Mouse (Mus musculus): Measurements from ENCODE around the gene Uvrag.

The Uvrag gene

GRCm38 (mm10) chr7:99060476-99060875 lies 80.5 kb downstream of the Uvrag start:
- ATAC-seq (ENCODE audit: low TSS enrichment), result no peak

GRCm38 (mm10) chr7:99059934-99060333 lies 81.0 kb downstream of the Uvrag start:
- ATAC-seq (ENCODE audit: low TSS enrichment), result no peak

DNA sequence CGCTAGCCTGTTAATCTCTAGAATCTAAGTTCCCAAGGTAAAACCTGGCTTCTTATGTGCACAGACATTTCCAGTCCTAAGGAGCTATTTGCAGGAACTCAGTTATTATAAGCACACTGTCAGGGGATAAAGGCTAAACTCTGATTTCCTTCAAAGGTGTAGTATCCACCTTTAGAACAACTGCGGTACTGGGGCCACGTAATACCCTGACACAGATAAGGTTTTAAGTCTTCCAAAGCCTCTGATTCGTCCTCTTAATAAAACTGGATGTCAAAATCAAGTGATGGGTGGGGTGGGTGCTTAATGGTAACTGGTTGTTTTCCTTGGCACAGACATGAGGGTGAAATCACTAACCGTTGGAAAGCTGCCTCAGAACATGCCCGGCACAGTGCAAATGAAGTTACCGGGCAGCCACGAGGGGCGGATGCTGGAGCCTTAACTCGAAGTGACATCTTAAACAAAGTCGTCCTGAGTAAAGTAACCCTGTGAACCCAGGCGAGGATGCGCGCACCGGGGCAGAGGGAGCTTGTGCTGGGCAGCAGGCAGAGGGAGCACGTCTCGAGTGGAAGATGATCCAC lies 83.8 kb downstream of the Uvrag start:
- ATAC-seq (ENCODE audit: low TSS enrichment), result no peak

GRCm38 (mm10) chr7:99053626-99054025 lies 87.3 kb downstream of the Uvrag start:
- ATAC-seq (ENCODE audit: low TSS enrichment), result no peak

- no peak for ATAC-seq (ENCODE audit: low TSS enrichment)
Observed at GRCm38 (mm10) chr7:99052471-99053241, 88.3 kb downstream of the Uvrag start.

GRCm38 (mm10) chr7:99050882-99051281 lies 90.1 kb downstream of the Uvrag start:
- ATAC-seq (ENCODE audit: low TSS enrichment), result peak; percentile 39; the same call in 1 of the 2 replicates

DNA sequence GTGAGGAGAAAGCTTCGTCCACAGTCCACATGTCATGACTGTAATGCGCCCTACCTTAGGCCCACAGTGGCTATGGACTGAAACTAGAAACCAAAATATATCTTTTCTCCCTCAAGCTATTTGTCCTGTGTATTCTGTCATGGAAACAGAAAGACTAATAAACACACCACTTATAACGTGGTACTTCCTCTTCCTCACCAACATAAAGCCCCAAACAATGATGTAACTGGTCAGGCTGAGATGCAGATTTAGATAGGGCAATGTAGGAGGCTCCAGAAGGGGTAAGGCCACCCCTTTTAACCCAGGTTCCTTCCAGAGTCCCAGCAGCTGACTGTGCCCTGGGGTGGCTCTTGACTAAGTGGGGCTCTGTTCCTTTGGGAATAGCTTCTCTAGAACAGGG lies 91.0 kb downstream of the Uvrag start:
- ATAC-seq (ENCODE audit: low TSS enrichment), result no peak

DNA sequence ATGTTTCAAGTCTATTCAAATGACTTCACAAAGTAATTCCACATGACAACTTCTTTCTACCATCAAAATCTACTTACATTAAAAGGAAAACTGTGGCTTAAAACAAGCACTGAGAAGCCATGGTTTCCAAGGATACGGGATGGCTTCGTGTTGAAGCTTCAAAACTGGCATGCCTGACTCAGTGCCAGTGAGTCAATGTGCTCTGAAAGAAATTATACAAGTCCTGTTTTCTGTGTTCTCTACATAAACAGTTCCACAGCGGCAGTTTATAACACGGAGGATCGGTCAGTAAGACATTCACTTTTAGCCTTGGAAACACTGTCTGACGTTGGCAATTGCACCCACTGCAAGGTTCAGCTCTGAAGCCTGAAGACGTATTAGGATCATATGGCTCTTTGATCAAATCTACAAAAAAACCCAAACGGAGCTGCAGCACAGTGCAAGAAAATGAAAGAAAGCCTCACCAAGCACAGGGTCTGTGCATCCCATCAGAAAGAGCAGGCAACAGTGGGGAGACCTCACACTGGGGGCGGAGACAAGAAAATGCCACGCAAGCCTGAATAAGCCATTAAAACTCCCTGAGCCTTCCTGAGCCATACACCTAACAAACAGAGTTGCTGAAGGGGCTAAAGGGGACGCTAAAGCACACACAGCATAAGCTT lies 94.3 kb downstream of the Uvrag start:
- peak; percentile 75 for ATAC-seq (ENCODE audit: low TSS enrichment)

DNA sequence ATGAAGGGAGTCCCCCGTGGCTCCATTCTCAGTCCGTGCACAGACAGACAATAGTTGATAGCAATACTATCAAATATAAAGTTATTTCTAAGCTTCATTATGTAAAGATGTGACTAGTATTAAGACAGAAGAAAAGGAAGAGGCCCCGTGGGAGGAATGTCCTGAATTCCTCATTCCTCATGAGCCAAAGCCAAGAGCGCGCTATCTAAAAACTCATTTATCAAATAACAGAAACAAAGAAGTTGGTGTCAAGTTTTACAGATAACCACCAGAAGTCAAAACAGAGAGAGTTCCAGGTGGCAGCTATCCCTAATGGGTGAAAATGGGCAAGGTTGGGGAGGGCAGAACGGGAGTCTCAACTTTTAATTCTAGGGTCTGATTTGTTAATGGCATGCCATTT lies 95.4 kb downstream of the Uvrag start:
- no peak for ATAC-seq (ENCODE audit: low TSS enrichment)

- ATAC-seq (ENCODE audit: low TSS enrichment), result no peak
Observed at GRCm38 (mm10) chr7:99043923-99044322, 97.0 kb downstream of the Uvrag start.

- no peak for ATAC-seq (ENCODE audit: low TSS enrichment)
Observed at GRCm38 (mm10) chr7:99043322-99043721, 97.6 kb downstream of the Uvrag start.

- no peak for ATAC-seq (ENCODE audit: low TSS enrichment)
Observed at GRCm38 (mm10) chr7:99041818-99042217, 99.1 kb downstream of the Uvrag start.

GRCm38 (mm10) chr7:99039912-99040311 lies 101.0 kb downstream of the Uvrag start:
- peak; percentile 75 for ATAC-seq (ENCODE audit: low TSS enrichment)

- no peak for ATAC-seq (ENCODE audit: low TSS enrichment)
Observed at GRCm38 (mm10) chr7:99036284-99036683, 104.7 kb downstream of the Uvrag start.

DNA sequence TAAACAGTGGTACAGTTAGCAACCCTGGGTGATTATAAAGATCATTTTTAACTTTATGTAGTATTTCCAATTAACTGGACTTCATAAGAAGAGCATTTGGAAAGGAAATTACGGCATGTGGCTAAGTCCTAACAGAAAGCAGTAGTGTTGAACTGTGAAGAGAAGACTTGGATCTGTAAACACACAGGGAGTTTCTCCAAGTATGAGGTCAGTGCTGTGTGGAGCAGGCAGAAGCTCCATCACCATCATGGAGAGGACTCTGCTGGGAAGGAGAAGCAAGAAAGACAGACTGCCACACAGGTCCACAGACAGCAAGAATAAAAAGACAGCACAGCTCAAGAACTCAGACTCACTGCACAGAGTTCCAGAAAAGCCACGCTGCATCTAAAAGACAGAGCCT lies 106.0 kb downstream of the Uvrag start:
- no peak for ATAC-seq (ENCODE audit: low TSS enrichment)

GRCm38 (mm10) chr7:99033838-99034237 lies 107.1 kb downstream of the Uvrag start:
- no peak for ATAC-seq (ENCODE audit: low TSS enrichment)

DNA sequence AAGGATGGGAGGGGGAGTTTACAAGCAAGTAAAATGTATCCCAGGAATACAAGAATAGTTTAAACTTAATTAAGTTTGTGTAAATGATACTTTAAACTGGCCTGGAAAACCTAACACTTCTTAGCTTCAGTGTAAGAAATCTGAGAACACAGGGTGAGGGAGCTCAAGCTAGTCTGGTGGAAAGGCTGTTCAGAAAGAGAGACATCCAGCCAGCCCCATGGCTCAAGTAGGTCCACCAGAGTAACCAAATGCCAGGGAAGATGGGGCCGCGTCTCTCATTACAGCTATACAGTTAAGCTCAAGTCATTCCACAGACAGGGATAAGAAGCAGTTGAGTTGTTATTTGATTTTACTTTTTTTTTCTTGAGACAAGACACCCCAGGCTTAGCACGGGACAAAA lies 107.6 kb downstream of the Uvrag start:
- ATAC-seq (ENCODE audit: low TSS enrichment), result no peak

- no peak for ATAC-seq (ENCODE audit: low TSS enrichment)
Observed at GRCm38 (mm10) chr7:99032051-99032450, 108.9 kb downstream of the Uvrag start.

- no peak for ATAC-seq (ENCODE audit: low TSS enrichment)
Observed at GRCm38 (mm10) chr7:99028108-99028507, 112.8 kb downstream of the Uvrag start.

- ATAC-seq (ENCODE audit: low TSS enrichment), result 0 out of 2 replicates have a peak, but pooled peaks have one; percentile 43
Observed at GRCm38 (mm10) chr7:99027185-99027584, 113.8 kb downstream of the Uvrag start.

- peak; percentile 28; the same call in 1 of the 2 replicates for ATAC-seq (ENCODE audit: low TSS enrichment)
Observed at GRCm38 (mm10) chr7:99025989-99026388, 115.0 kb downstream of the Uvrag start.

GRCm38 (mm10) chr7:99025265-99025664 lies 115.7 kb downstream of the Uvrag start:
- no peak for ATAC-seq (ENCODE audit: low TSS enrichment)

- no peak for ATAC-seq (ENCODE audit: low TSS enrichment)
Observed at GRCm38 (mm10) chr7:99024791-99025190, 116.2 kb downstream of the Uvrag start.
